Mouse (Mus musculus) MEL (cell line): ENCODE results near the gene Stap2.

ENCODE experiments used
- CTCF ChIP-seq, 3 experiments: IDR thresholded peaks in 2 of 3; conservative IDR thresholded peaks in 1 of 3; 2 replicates each; pipeline ENCODE4 v1.5.1; 2011 to 2012; ENCODE audit warnings: low read length in 3 of 3, low read depth in 2 of 3, mild to moderate bottlenecking in 2 of 3, improper control_type of control experiment in 1 of 3, inconsistent platforms in 1 of 3, mixed read lengths in 1 of 3, moderate library complexity in 1 of 3; ENCODE audit not compliant: control insufficient read depth in 1 of 3, insufficient read depth in 1 of 3, poor library complexity in 1 of 3, severe bottlenecking in 1 of 3
- EP300 ChIP-seq, 2 experiments: IDR thresholded peaks; 2 replicates each; pipeline ENCODE4 v1.6.1; 2011; ENCODE audit warnings: improper control_type of control experiment in 2 of 2, low read length in 2 of 2, low read depth in 1 of 2, mild to moderate bottlenecking in 1 of 2
- KAT2A ChIP-seq: conservative IDR thresholded peaks from 2 replicates; pipeline ENCODE4 v1.6.1; 2012; ENCODE audit warnings: low read depth, low read length, improper control_type of control experiment, inconsistent platforms
- MAFK ChIP-seq: IDR thresholded peaks from 2 replicates; pipeline ENCODE4 v1.6.1; 2011; ENCODE audit warnings: low read depth, mild to moderate bottlenecking, low read length, improper control_type of control experiment, borderline replicate concordance
- MAX ChIP-seq: IDR thresholded peaks from 2 replicates; pipeline ENCODE4 v1.6.1; 2011; ENCODE audit warnings: low read length, improper control_type of control experiment
- MAZ ChIP-seq: IDR thresholded peaks from 2 replicates; pipeline ENCODE4 v1.6.1; 2012; ENCODE audit warnings: low read depth, mild to moderate bottlenecking, inconsistent platforms, low read length, improper control_type of control experiment
- MYB ChIP-seq: IDR thresholded peaks from 2 replicates; pipeline ENCODE4 v1.6.1; 2011; ENCODE audit warnings: mild to moderate bottlenecking, low read depth, low read length, improper control_type of control experiment
- NRF1 ChIP-seq: IDR thresholded peaks from 2 replicates; pipeline ENCODE4 v1.6.1; 2014; ENCODE audit warnings: low read depth, mild to moderate bottlenecking, inconsistent platforms, low read length, improper control_type of control experiment, moderate library complexity; ENCODE audit not compliant: poor library complexity, insufficient read depth, severe bottlenecking
- POLR2A ChIP-seq, 2 experiments: IDR thresholded peaks; 2 replicates each; pipeline ENCODE4 v1.6.1; 2011 to 2012; ENCODE audit warnings: low read length in 2 of 2, mild to moderate bottlenecking in 2 of 2, control low read depth in 1 of 2, improper control_type of control experiment in 1 of 2, low read depth in 1 of 2, moderate library complexity in 1 of 2; ENCODE audit not compliant: control insufficient read depth in 1 of 2, insufficient read depth in 1 of 2, poor library complexity in 1 of 2
- POLR2AphosphoS5 ChIP-seq: IDR thresholded peaks from 2 replicates; pipeline ENCODE4 v1.6.1; 2012; ENCODE audit warnings: low read depth, borderline replicate concordance, mild to moderate bottlenecking, inconsistent platforms, low read length, moderate library complexity, mixed read lengths
- TAL1 ChIP-seq: IDR thresholded peaks from 2 replicates; pipeline ENCODE4 v1.6.1; 2012; ENCODE audit warnings: mild to moderate bottlenecking, inconsistent platforms, low read length, moderate library complexity, mixed read lengths
- TBP ChIP-seq: IDR thresholded peaks from 2 replicates; pipeline ENCODE4 v1.8.0; 2011; ENCODE audit warnings: low read depth, low read length, improper control_type of control experiment
- ZNF384 ChIP-seq: IDR thresholded peaks from 2 replicates; pipeline ENCODE4 v1.6.1; 2012; ENCODE audit warnings: low read depth, mild to moderate bottlenecking, inconsistent platforms, low read length, improper control_type of control experiment

GRCm38 (mm10) chr17:55968210-55968609, 37.2 kb downstream of the Stap2 start:
- TF ChIP-seq POLR2AphosphoS5 = no peak
- no peak for TF ChIP-seq CTCF (IDR thresholded peaks at IDR 0.05 in 2 of 3, conservative IDR thresholded peaks at IDR 0.05 in 1 of 3; ENCODE audit: control insufficient read depth in 1 of 3, insufficient read depth in 1 of 3, low read depth in 2 of 3, low read length in 3 of 3, poor library complexity in 1 of 3, severe bottlenecking in 1 of 3)
- no peak for TF ChIP-seq TBP
- TF ChIP-seq POLR2A (IDR thresholded peaks at IDR 0.05; ENCODE audit: control insufficient read depth in 1 of 2, insufficient read depth in 1 of 2, low read depth in 1 of 2, low read length in 2 of 2, poor library complexity in 1 of 2) = no peak
- TF ChIP-seq KAT2A = no peak
- no peak for TF ChIP-seq MAX
- TF ChIP-seq MAFK = no peak
- no peak for TF ChIP-seq EP300 (IDR thresholded peaks at IDR 0.05; ENCODE audit: low read depth in 1 of 2, low read length in 2 of 2)
- no peak for TF ChIP-seq MYB
- no peak for TF ChIP-seq ZNF384
- TF ChIP-seq NRF1 = no peak
- no peak for TF ChIP-seq TAL1
- no peak for TF ChIP-seq MAZ
